Mouse (Mus musculus) lung, embryonic 14.5 days (tissue): ENCODE measurements around the gene Cdca5. TPM values are rescaled to one million over a fixed set of nuclear protein-coding genes. Genes with fewer than 3 reads are reported as not detected.

Experiments
- ATAC-seq: fragments of 200-750 bp; cut with Nextera tagmentation; 2 replicates; pipeline ENCODE4 v1.8.0; 2017; ENCODE audit warnings: mild to moderate bottlenecking, moderate TSS enrichment, moderate library complexity; ENCODE audit not compliant: insufficient read depth
- DNase-seq: peaks from one replicate; pipeline ENCODE4 v3.0.0-alpha.2; 2015
- H3K27ac ChIP-seq: fragments of 300-500 bp; sonication (generic); 2 replicates; pipeline ENCODE4 v1.5.1; 2014; ENCODE audit warnings: low read depth, mild to moderate bottlenecking, moderate library complexity
- H3K27me3 ChIP-seq: fragments of 300-500 bp; sonication (generic); 2 replicates; pipeline ENCODE4 v1.6.1; 2014; ENCODE audit warnings: low read length, control low read depth; ENCODE audit not compliant: insufficient read depth
- H3K36me3 ChIP-seq: fragments of 300-500 bp; sonication (generic); 2 replicates; pipeline ENCODE4 v1.6.1; 2014; ENCODE audit warnings: control low read depth; ENCODE audit not compliant: insufficient read depth
- H3K4me1 ChIP-seq: fragments of 300-500 bp; sonication (generic); 2 replicates; pipeline ENCODE4 v1.6.1; 2014; ENCODE audit warnings: antibody characterized with exemption, control low read depth; ENCODE audit not compliant: insufficient read depth
- H3K4me2 ChIP-seq: fragments of 300-500 bp; sonication (generic); 2 replicates; pipeline ENCODE4 v1.6.1; 2014; ENCODE audit warnings: mild to moderate bottlenecking
- H3K4me3 ChIP-seq: fragments of 300-500 bp; sonication (generic); 2 replicates; pipeline ENCODE4 v1.5.1; 2014; ENCODE audit warnings: low read depth, low read length
- H3K9ac ChIP-seq: fragments of 300-500 bp; sonication (generic); 2 replicates; pipeline ENCODE4 v1.6.1; 2014
- H3K9me3 ChIP-seq: fragments of 300-500 bp; sonication (generic); 2 replicates; pipeline ENCODE4 v1.6.1; 2016; ENCODE audit warnings: low read depth, low read length, control low read depth
- CTCF ChIP-seq: IDR thresholded peaks from 2 replicates; pipeline ENCODE4 v1.5.1; 2016; ENCODE audit warnings: antibody characterized with exemption, low read depth
- WGBS: fragments of 180-500 bp; shearing (Covaris S2); extraction: QIAGEN DNeasy Blood & Tissue Kit; methylation state at CpG from one replicate; pipeline ENCODE4 v1.1.7; 2014; 5-methylcytosine and 5-hydroxymethylcytosine counted together
- polyA plus RNA-seq: library from polyadenylated mRNA; unstranded; fragments of >200 nt; fragmentation: Nextera tagmentation; extraction: Ambion mirVana; gene quantifications from 2 replicates; pipeline ENCODE4 v1.2.1, GENCODE M21; 2014

The Cdca5 gene
- polyA plus RNA-seq, 1 experiment from 2014 or later = 52.7 TPM

DNA sequence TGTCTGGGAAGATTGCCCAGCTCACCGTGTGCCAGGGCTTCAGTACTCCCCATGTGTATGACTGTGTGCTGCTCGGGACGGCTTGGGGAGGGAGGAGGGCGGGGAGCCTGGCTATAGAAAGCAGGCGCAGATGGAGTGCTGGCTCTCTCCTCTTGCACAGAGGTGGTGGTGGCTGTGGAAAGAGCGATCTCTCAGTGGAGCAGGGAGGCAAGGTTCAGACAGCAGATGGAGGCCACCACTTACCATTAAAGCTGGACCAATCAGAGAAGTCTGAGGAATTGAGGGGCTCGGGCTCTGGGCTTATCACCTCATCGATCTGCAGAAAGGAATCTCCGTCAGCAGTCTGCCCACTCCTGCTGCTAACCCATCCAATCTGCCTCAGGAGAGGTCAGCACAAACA lies 2.6 kb upstream of the Cdca5 start, which contains the start of gene Gm28374:
Gene Gm28374, minus strand, starts transcription at position 101 of the 400 bp plus-strand sequence.
- DNase-seq (no peak), ATAC-seq (no peak)
- no peak for TF ChIP-seq CTCF
- H3K27me3 ChIP-seq = no peaks in the 10 kb centered on the region
- peaks cover 40% of the 10 kb centered on the region for H3K36me3 ChIP-seq
- no peak within 1 kb of the TSS for H3K9ac ChIP-seq
- 86% methylated on average over 9 of the region's 9 CpGs for WGBS
- no peak within 1 kb of the TSS for H3K4me3 ChIP-seq
- peaks cover 3% of the 10 kb centered on the region for H3K4me1 ChIP-seq
- H3K27ac ChIP-seq = no peak within 1 kb of the TSS
- no peak within 1 kb of the TSS for H3K4me2 ChIP-seq
- no peaks in the 10 kb centered on the region for H3K9me3 ChIP-seq

DNA sequence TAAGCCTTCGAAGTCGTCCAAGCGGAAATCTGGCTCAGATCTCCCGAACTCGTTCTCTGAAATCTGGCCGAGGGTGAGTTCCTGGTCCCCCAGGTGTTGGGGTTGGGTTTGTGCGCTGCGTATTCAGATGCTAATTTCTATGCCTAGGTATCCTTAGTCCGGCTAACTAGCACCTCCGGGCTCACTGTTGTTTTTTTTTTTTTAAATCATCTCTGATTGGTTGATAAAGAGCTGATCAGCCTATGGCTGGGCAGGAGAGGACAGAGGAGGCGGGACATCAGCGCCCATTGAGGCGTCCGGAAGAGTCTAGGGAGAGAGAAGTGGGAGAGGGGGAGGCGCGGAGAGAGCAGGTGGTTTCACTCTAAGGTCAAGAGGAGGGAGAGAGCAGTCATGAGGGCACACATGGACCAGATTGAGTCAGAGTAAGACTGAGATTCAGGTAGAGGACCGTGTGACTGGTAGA lies 665 bp downstream of the Cdca5 start:
- TF ChIP-seq CTCF = no peak
- peak overlapping the region; percentile 91 for H3K4me2 ChIP-seq
- peak; percentile 76 for ATAC-seq
- under 1% methylated on average over 17 of the region's 17 CpGs for WGBS
- H3K9ac ChIP-seq = peak overlapping the region; percentile 70
- H3K4me1 ChIP-seq = peaks cover 3% of the 10 kb centered on the region
- H3K27ac ChIP-seq = peak overlapping the region; percentile 84
- H3K9me3 ChIP-seq = no peaks in the 10 kb centered on the region
- H3K27me3 ChIP-seq = no peaks in the 10 kb centered on the region
- peak overlapping the region; percentile 84 for H3K4me3 ChIP-seq
- DNase-seq = peak; percentile 88
- H3K36me3 ChIP-seq = peaks cover 66% of the 10 kb centered on the region

DNA sequence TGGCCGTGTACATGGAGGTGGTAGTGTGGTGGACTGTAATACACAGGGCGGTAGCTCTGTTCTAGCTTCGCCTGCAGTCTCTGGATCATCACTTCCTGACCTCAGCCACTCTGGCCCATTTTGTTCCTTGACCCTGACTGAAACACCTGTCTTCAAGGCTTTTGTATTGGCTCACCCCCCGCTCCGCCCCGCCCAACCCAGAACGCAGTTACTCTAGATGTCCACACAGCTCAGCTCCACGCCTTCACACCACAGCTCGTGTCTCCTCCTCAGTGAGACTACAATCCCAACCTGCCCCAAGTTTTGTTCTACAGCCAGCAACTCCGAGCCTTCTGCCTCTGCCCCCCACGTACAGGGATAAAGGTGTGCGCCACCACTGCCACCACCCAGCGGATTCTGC lies 4.1 kb downstream of the Cdca5 start:
- Histone ChIP-seq H3K9ac (no peak overlapping the region), H3K9me3 (no peaks in the 10 kb centered on the region), H3K4me2 (no peak overlapping the region), H3K27ac (no peak overlapping the region), H3K27me3 (no peaks in the 10 kb centered on the region), H3K36me3 (peaks cover 73% of the 10 kb centered on the region), H3K4me3 (no peak overlapping the region), H3K4me1 (peaks cover 3% of the 10 kb centered on the region)
- no peak for TF ChIP-seq CTCF
- 94% methylated on average over 13 of the region's 13 CpGs for WGBS
- ATAC-seq (no peak), DNase-seq (no peak)

DNA sequence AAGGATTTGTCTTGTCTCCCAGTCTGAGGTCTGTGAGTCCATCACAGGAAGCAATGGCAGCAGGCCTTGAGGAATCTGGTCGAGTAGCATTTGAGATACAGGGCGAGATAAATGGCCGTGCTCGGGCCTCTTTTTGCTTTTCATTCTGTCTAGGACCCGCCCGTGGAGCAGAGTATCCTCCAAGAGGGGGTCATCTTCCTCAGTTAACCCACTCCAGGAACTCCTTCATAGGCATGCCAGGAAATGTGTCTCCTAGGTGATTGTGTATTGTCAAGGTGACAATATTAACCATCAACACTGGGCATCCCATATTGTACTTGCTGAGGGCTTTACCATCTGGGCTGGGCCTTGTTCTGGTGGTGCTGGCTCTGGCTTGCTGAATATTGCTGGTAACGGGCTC lies 9.3 kb downstream of the Cdca5 start, which contains the start of gene AC131692.1:
Gene AC131692.1, plus strand, starts transcription at position 301 of the 400 bp plus-strand sequence.
- no peaks in the 10 kb centered on the region for H3K9me3 ChIP-seq
- DNase-seq = no peak
- H3K4me2 ChIP-seq = no peak within 1 kb of the TSS
- H3K36me3 ChIP-seq = peaks cover 70% of the 10 kb centered on the region
- no peak within 1 kb of the TSS for H3K27ac ChIP-seq
- no peaks in the 10 kb centered on the region for H3K27me3 ChIP-seq
- ATAC-seq = no peak
- H3K4me3 ChIP-seq = no peak within 1 kb of the TSS
- no peak within 1 kb of the TSS; the same call in 1 of the 2 replicates for H3K9ac ChIP-seq
- no peaks in the 10 kb centered on the region for H3K4me1 ChIP-seq
- 85% methylated on average over 7 of the region's 7 CpGs for WGBS
- TF ChIP-seq CTCF = no peak

DNA sequence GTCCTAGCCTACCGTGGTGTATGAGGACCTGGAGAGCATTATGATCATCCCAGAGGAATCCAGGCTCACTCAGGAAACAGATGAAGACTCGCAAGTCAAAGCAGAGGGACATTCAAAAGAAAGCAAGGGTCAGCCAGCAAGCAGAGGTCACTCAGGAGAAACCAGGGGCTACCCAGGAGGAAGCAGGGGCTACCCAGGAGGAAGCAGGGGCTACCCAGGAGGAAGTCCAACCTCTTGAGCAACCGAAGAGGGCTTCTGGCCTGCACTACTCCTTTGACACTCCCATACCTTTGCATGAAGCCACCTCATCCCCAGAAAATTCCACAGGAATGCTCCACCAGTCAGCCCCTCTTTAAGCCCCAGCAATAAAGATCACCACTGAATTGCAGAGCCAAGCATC lies 13.1 kb downstream of the Cdca5 start:
- ATAC-seq (no peak), DNase-seq (no peak)
- H3K36me3 ChIP-seq = peaks cover 34% of the 10 kb centered on the region
- no peaks in the 10 kb centered on the region for H3K4me1 ChIP-seq
- H3K9me3 ChIP-seq = no peaks in the 10 kb centered on the region
- H3K27ac ChIP-seq = no peak overlapping the region
- no peak overlapping the region for H3K4me3 ChIP-seq
- H3K9ac ChIP-seq = no peak overlapping the region
- WGBS = 69% methylated on average over 3 of the region's 3 CpGs
- H3K4me2 ChIP-seq = no peak overlapping the region
- no peak for TF ChIP-seq CTCF
- no peaks in the 10 kb centered on the region for H3K27me3 ChIP-seq

DNA sequence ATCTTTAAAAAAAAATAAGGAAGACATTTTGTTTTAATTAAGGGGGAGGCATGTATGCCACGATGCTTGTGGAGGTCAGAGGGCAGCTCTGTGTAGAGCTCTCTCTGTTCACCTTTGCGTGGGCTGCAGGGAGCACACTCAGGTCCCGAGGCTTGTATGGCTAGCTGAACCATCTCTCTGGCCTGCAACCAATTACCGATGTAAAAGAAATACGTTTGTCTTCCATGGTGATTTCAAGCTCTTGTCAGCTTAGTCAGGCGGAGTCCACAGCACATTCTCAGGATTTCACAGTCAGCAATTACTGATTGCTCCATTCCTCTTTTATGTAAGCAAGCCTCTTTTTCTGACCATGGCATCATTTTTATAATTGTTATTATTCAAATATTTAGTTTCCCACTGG lies 16.4 kb downstream of the Cdca5 start:
- Histone ChIP-seq H3K36me3 (0 out of 2 replicates have a peak, but pooled peaks cover 10% of the 10 kb centered on the region), H3K4me2 (no peak overlapping the region), H3K9ac (no peak overlapping the region), H3K27ac (no peak overlapping the region), H3K27me3 (no peaks in the 10 kb centered on the region), H3K4me1 (no peaks in the 10 kb centered on the region), H3K9me3 (no peaks in the 10 kb centered on the region), H3K4me3 (no peak overlapping the region)
- 51% methylated on average over 6 of the region's 6 CpGs for WGBS
- no peak for TF ChIP-seq CTCF
- ATAC-seq = no peak
- no peak for DNase-seq

DNA sequence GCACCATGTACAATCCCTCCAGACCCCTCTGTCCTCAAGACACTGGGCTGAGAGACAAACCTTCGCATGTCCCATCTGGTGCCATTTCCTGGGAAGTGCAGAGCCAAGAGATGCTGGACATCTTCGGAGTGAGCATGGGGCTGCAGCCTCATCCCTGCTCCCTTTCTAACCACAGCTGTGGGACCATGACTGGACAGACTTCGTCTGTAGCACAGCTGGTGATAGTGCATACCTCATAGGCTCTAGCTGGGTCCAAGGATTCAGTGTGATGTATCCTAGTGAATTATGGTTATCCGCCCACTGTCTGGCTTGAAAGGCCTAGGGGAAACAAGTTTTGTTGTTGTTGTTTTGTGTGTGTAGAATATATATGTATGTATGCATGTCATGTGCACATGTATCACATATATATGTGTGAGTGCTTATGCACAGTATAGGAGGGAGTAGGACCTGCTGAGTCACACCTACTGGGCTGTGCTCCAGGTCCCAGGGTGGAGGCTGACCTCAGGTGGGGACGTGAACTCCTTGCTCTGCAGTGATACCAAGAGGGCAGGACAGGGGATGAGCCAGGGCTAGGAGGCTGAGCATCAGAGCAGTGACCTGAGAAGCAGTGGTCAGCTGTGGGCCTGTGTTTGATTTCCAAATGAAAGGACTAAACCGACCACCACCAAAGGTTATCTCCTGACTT lies 17.5 kb downstream of the Cdca5 start:
- no peak for TF ChIP-seq CTCF
- ATAC-seq (no peak), DNase-seq (no peak)
- no peak overlapping the region for H3K27ac ChIP-seq
- no peak overlapping the region for H3K4me2 ChIP-seq
- H3K9ac ChIP-seq = no peak overlapping the region
- no peaks in the 10 kb centered on the region for H3K9me3 ChIP-seq
- no peak overlapping the region for H3K4me3 ChIP-seq
- H3K4me1 ChIP-seq = no peaks in the 10 kb centered on the region
- H3K27me3 ChIP-seq = no peaks in the 10 kb centered on the region
- 74% methylated on average over 6 of the region's 6 CpGs for WGBS
- 0 out of 2 replicates have a peak, but pooled peaks cover 10% of the 10 kb centered on the region for H3K36me3 ChIP-seq
